In genomic region chr19:56386095-56386494, GRCm38 (mm10) we compare ENCODE assay signal across 21 mouse cellular contexts. TPM values are rescaled to one million over a fixed set of nuclear protein-coding genes. Genes with fewer than 3 reads are reported as not detected.
DNase-seq lines count a peak whose midpoint lies in the region; TF ChIP-seq lines count a peak whose summit lies in the region.
"Had no signal": no experiment of that assay in that cellular context is flagged by ENCODE, and none has a peak within 500 bp of the region (broad histone marks: within the 10 kb centered on the region; RNA-seq: fewer than 3 reads in every experiment).

No protein-coding gene starts in this region.

- intact Hi-C loops in gastrocnemius, adult 2 months (cut with DNase I) = loop anchor here (2.0 kb wide), 1 partner anchor 29 kb away; no protein-coding TSS in a partner anchor
- intact Hi-C loops in heart, postnatal 10 days (cut with DNase I) = no loop called here

- TF ChIP-seq RAD21 in MEL (IDR thresholded peaks at IDR 0.05; ENCODE audit: low read depth, low read length) = no peak

- no peak for TF ChIP-seq CTCF in gastrocnemius, adult 2 months (IDR thresholded peaks at IDR 0.05)
- TF ChIP-seq CTCF in MEL (IDR thresholded peaks at IDR 0.05 in 2 of 3, conservative IDR thresholded peaks at IDR 0.05 in 1 of 3; ENCODE audit: control insufficient read depth in 1 of 3, insufficient read depth in 1 of 3, low read depth in 2 of 3, low read length in 3 of 3, poor library complexity in 1 of 3, severe bottlenecking in 1 of 3) = no peak

- no peaks in the 10 kb centered on the region for H3K27me3 ChIP-seq in MEL (ENCODE audit: control insufficient read depth in 1 of 2, insufficient read depth in 2 of 2, low read length in 2 of 2)
- H3K27me3 ChIP-seq: CH12.LX, Patski had no signal

- TF ChIP-seq EP300 in MEL (IDR thresholded peaks at IDR 0.05; ENCODE audit: low read depth in 1 of 2, low read length in 2 of 2) = no peak

- no peaks in the 10 kb centered on the region for H3K9me3 ChIP-seq in MEL (replicated peaks; ENCODE audit: insufficient read depth, low read length)
- H3K9me3 ChIP-seq: G1E had no signal

- no peak overlapping the region for H3K27ac ChIP-seq in gastrocnemius, adult 2 months
- no peak overlapping the region for H3K27ac ChIP-seq in MEL (ENCODE audit: control insufficient read depth, low read depth, low read length)

- no peaks in the 10 kb centered on the region; the same call in 1 of the 2 replicates for H3K79me2 ChIP-seq in MEL (ENCODE audit: control insufficient read depth, insufficient read depth, low read length, poor library complexity)

- DNase-seq in gastrocnemius, adult 2 months = no peak
- DNase-seq in gastrocnemius, postnatal 10 days = no peak
- DNase-seq in heart, adult 11 months = peak; percentile 60
- no peak for DNase-seq in heart, postnatal 10 days
- no peak for DNase-seq in MEL (ENCODE audit: low read depth, low spot score)
- DNase-seq in ovary, postnatal 10 days (ENCODE audit: low spot score) = no peak
- DNase-seq: adrenal gland, adult 2 months; adrenal gland, adult 8-10 months; adrenal gland, postnatal 10 days; adrenal gland, postnatal 14 days; adrenal gland, postnatal 25 days; adrenal gland, postnatal 36 days; B cell, adult 2 months; cerebellum, adult 11 months; cerebellum, adult 11-12 months; cerebellum, adult 18-20 months; cerebellum, adult 2 months had no signal

- H3K4me1 ChIP-seq in MEL (ENCODE audit: control insufficient read depth in 1 of 2, insufficient read depth in 2 of 2, low read length in 2 of 2) = peaks cover 7 to 15% of the 10 kb centered on the region in 2 experiments

- TF ChIP-seq POLR2A in MEL (IDR thresholded peaks at IDR 0.05; ENCODE audit: control insufficient read depth in 1 of 2, insufficient read depth in 1 of 2, low read depth in 1 of 2, low read length in 2 of 2, poor library complexity in 1 of 2) = no peak

- H3K4me3 ChIP-seq in gastrocnemius, adult 2 months = peak overlapping the region; percentile 71
- H3K4me3 ChIP-seq in MEL (ENCODE audit: control insufficient read depth in 1 of 2, insufficient read depth in 1 of 2, low read depth in 2 of 2, low read length in 2 of 2) = no peak overlapping the region

- H3K9ac ChIP-seq in MEL (ENCODE audit: control insufficient read depth, low read depth, low read length, poor library complexity, severe bottlenecking) = no peak overlapping the region

- H3K36me3 ChIP-seq in MEL (ENCODE audit: control insufficient read depth in 1 of 2, insufficient read depth in 2 of 2, low read length in 2 of 2) = peaks cover 0 to 10% of the 10 kb centered on the region in 2 experiments; a peak in 2 of 4 replicates
- H3K36me3 ChIP-seq: G1E had no signal

TF ChIP-seq in MEL, 35 proteins besides CTCF, POLR2A, EP300 and RAD21:
- TF ChIP-seq USF1 (IDR thresholded peaks at IDR 0.05; ENCODE audit: low read depth, low read length) = no peak
- peak; percentile 64; the same call in 1 of the 2 replicates for TF ChIP-seq ZKSCAN1 (IDR thresholded peaks at IDR 0.05; ENCODE audit: low read depth, low read length)

RNA-seq across cellular contexts. Expression of gene Nrap, which starts 3.7 kb away (rescaled TPM):
- 100 to 1,000 TPM; 675 to 914 TPM for total RNA-seq in gastrocnemius, adult 2 months (2021)
- 100 to 1,000 TPM; 478 to 505 TPM for total RNA-seq in gastrocnemius, postnatal 10 days (2021)
- 100 to 1,000 TPM; 290 to 325 TPM for total RNA-seq in heart, postnatal 10 days (2021)
- total RNA-seq in MEL (2012; rRNA removed) = 0.07 and 0.08 TPM in 2 replicates
- under 1 TPM in 1 of 2 experiments, not detected in 1; 0.11 TPM for polyA plus RNA-seq in MEL (2012; ENCODE audit: insufficient read depth in 1 of 2, insufficient read length in 2 of 2, low read depth in 1 of 2, low replicate concordance in 2 of 2, missing spikeins in 1 of 2)
- total RNA-seq: adrenal gland, adult 2 months had no signal
- polyA plus RNA-seq: activated CD4-positive, CD25-positive, alpha-beta regulatory T cell, adult 4 months; adrenal gland, adult 2 months had no signal

RNA-seq across cellular contexts. Expression of gene Casp7, which starts 10.8 kb away (rescaled TPM):
- total RNA-seq in gastrocnemius, adult 2 months (2021) = 1 to 10 TPM; 2.4 to 4.9 TPM
- total RNA-seq in gastrocnemius, postnatal 10 days (2021) = 10 to 100 TPM in 1 of 2 experiments, 1 to 10 TPM in 1; 9.9 to 12.9 TPM
- 10 to 100 TPM; 20.7 to 23.8 TPM for total RNA-seq in heart, postnatal 10 days (2021)
- 53.9 and 70.4 TPM in 2 replicates for total RNA-seq in MEL (2012; rRNA removed)
- 10 to 100 TPM in 1 of 2 experiments, not detected in 1; 69.4 TPM for polyA plus RNA-seq in MEL (2012; ENCODE audit: insufficient read depth in 1 of 2, insufficient read length in 2 of 2, low read depth in 1 of 2, low replicate concordance in 2 of 2, missing spikeins in 1 of 2)

Comparison
In these comparisons a context has a peak if more than half of its experiments do, and no peak if none do; other contexts are left out.
1. RNA of gene Nrap, which starts 3.7 kb away (total RNA-seq): 675 to 914 TPM in gastrocnemius, adult 2 months, 478 to 505 TPM in gastrocnemius, postnatal 10 days and 290 to 325 TPM in heart, postnatal 10 days; 0.07 to 0.08 TPM in MEL; every median in the first group is over 100 times any median in the second.